Mouse (Mus musculus) urinary bladder, postnatal 25 days (tissue): ENCODE data around the gene Rps6kb2.
"Not testable (repeated sequence)": the region's sequence is repeated elsewhere in the genome, so short reads cannot be mapped to it uniquely, and the experiment has no call there.

ENCODE experiments used
- DNase-seq: peaks from one replicate; pipeline ENCODE4 v3.0.0; 2022; ENCODE audit warnings: low spot score

Gene Rps6kb2

GRCm38 (mm10) chr19:4142416-4143173 lies 20.6 kb downstream of the Rps6kb2 start:
- DNase-seq: no peak

GRCm38 (mm10) chr19:4140147-4140546 lies 23.0 kb downstream of the Rps6kb2 start:
- no peak for DNase-seq

- no peak for DNase-seq
Measured at GRCm38 (mm10) chr19:4139446-4139845, 23.7 kb downstream of the Rps6kb2 start, which contains the start of gene Gpr152. Gene Gpr152, plus strand, starts transcription at chr19:4139787.

- no peak for DNase-seq
Measured at GRCm38 (mm10) chr19:4137913-4138312, 25.2 kb downstream of the Rps6kb2 start.

- DNase-seq: no peak
Measured at GRCm38 (mm10) chr19:4136463-4136862, 26.7 kb downstream of the Rps6kb2 start.

GRCm38 (mm10) chr19:4135963-4136345 lies 27.2 kb downstream of the Rps6kb2 start:
- not testable (repeated sequence) for DNase-seq

GRCm38 (mm10) chr19:4135229-4135962 lies 27.8 kb downstream of the Rps6kb2 start:
- not testable (repeated sequence) for DNase-seq

GRCm38 (mm10) chr19:4134354-4134753 lies 28.8 kb downstream of the Rps6kb2 start:
- DNase-seq: no peak

- DNase-seq: no peak
Measured at GRCm38 (mm10) chr19:4131768-4132167, 31.4 kb downstream of the Rps6kb2 start.

- no peak for DNase-seq
Measured at GRCm38 (mm10) chr19:4131075-4131474, 32.1 kb downstream of the Rps6kb2 start.

- no peak for DNase-seq
Measured at GRCm38 (mm10) chr19:4130106-4130505, 33.0 kb downstream of the Rps6kb2 start.

- no peak for DNase-seq
Measured at GRCm38 (mm10) chr19:4129462-4129861, 33.7 kb downstream of the Rps6kb2 start.

- DNase-seq: peak; percentile 57
Measured at GRCm38 (mm10) chr19:4126759-4127495, 36.2 kb downstream of the Rps6kb2 start.

GRCm38 (mm10) chr19:4125741-4126696 lies 37.1 kb downstream of the Rps6kb2 start, which contains the start of gene Aip:
Gene Aip, minus strand, starts transcription at chr19:4125858.
- DNase-seq: peak; percentile 96

GRCm38 (mm10) chr19:4125268-4125667 lies 37.9 kb downstream of the Rps6kb2 start:
- DNase-seq: not testable (repeated sequence)

GRCm38 (mm10) chr19:4124432-4124831 lies 38.7 kb downstream of the Rps6kb2 start:
- no peak for DNase-seq

- no peak for DNase-seq
Measured at GRCm38 (mm10) chr19:4122411-4123370, 40.5 kb downstream of the Rps6kb2 start.

GRCm38 (mm10) chr19:4121896-4122295 lies 41.3 kb downstream of the Rps6kb2 start:
- DNase-seq: not testable (repeated sequence)

GRCm38 (mm10) chr19:4121097-4121805 lies 41.9 kb downstream of the Rps6kb2 start:
- peak; percentile 97 for DNase-seq
